Mouse (Mus musculus): Measurements from ENCODE around the gene Aph1a.
"Not testable (repeated sequence)": the region's sequence is repeated elsewhere in the genome, so short reads cannot be mapped to it uniquely, and the experiment has no call there.

Aph1a gene

GRCm38 (mm10) chr3:95893606-95894316, at the start of gene Aph1a:
Gene Aph1a (plus strand): TSS chr3:95893969.
- peak; percentile 98 for DNase-seq (ENCODE audit: low read depth, low spot score)

- DNase-seq (ENCODE audit: low read depth, low spot score) = no peak
Measured at GRCm38 (mm10) chr3:95850611-95851010, 43.2 kb upstream of the Aph1a start.

GRCm38 (mm10) chr3:95851317-95851716, 42.5 kb upstream of the Aph1a start:
- DNase-seq (ENCODE audit: low read depth, low spot score) = no peak

- peak; percentile 96 for DNase-seq (ENCODE audit: low read depth, low spot score)
Measured at GRCm38 (mm10) chr3:95855502-95856089, 38.2 kb upstream of the Aph1a start, which contains the start of gene Prpf3. Gene Prpf3 (minus strand): TSS chr3:95855885.

GRCm38 (mm10) chr3:95856115-95856514, 37.7 kb upstream of the Aph1a start:
- DNase-seq (ENCODE audit: low read depth, low spot score) = peak; percentile 38

- not testable (repeated sequence) for DNase-seq (ENCODE audit: low read depth, low spot score)
Measured at GRCm38 (mm10) chr3:95857050-95857449, 36.7 kb upstream of the Aph1a start.

GRCm38 (mm10) chr3:95858278-95858677, 35.5 kb upstream of the Aph1a start:
- not testable (repeated sequence) for DNase-seq (ENCODE audit: low read depth, low spot score)

- peak; percentile 44 for DNase-seq (ENCODE audit: low read depth, low spot score)
Measured at GRCm38 (mm10) chr3:95860323-95860722, 33.4 kb upstream of the Aph1a start.

- peak; percentile 69 for DNase-seq (ENCODE audit: low read depth, low spot score)
Measured at GRCm38 (mm10) chr3:95861216-95861615, 32.6 kb upstream of the Aph1a start.

- peak; percentile 94 for DNase-seq (ENCODE audit: low read depth, low spot score)
Measured at GRCm38 (mm10) chr3:95861796-95862195, 32.0 kb upstream of the Aph1a start.

GRCm38 (mm10) chr3:95863578-95863977, 30.2 kb upstream of the Aph1a start:
- no peak for DNase-seq (ENCODE audit: low read depth, low spot score)

GRCm38 (mm10) chr3:95865050-95865449, 28.7 kb upstream of the Aph1a start:
- DNase-seq (ENCODE audit: low read depth, low spot score) = no peak

GRCm38 (mm10) chr3:95865571-95865970, 28.2 kb upstream of the Aph1a start:
- DNase-seq (ENCODE audit: low read depth, low spot score) = peak; percentile 50

GRCm38 (mm10) chr3:95866071-95866470, 27.7 kb upstream of the Aph1a start:
- no peak for DNase-seq (ENCODE audit: low read depth, low spot score)

GRCm38 (mm10) chr3:95867408-95867807, 26.4 kb upstream of the Aph1a start:
- no peak for DNase-seq (ENCODE audit: low read depth, low spot score)

- no peak for DNase-seq (ENCODE audit: low read depth, low spot score)
Measured at GRCm38 (mm10) chr3:95870976-95871375, 22.8 kb upstream of the Aph1a start.

- peak; percentile 93 for DNase-seq (ENCODE audit: low read depth, low spot score)
Measured at GRCm38 (mm10) chr3:95871392-95871867, 22.3 kb upstream of the Aph1a start, which contains the start of gene Mrps21. Gene Mrps21 (minus strand): TSS chr3:95871519.

GRCm38 (mm10) chr3:95872048-95872447, 21.7 kb upstream of the Aph1a start:
- DNase-seq (ENCODE audit: low read depth, low spot score) = no peak

GRCm38 (mm10) chr3:95879063-95879462, 14.7 kb upstream of the Aph1a start:
- DNase-seq (ENCODE audit: low read depth, low spot score) = no peak

- DNase-seq (ENCODE audit: low read depth, low spot score) = peak; percentile 99
Measured at GRCm38 (mm10) chr3:95881979-95882815, 11.6 kb upstream of the Aph1a start, which contains the start of gene Ciart. Gene Ciart (minus strand): TSS chr3:95882251.

- peak; percentile 56 for DNase-seq (ENCODE audit: low read depth, low spot score)
Measured at GRCm38 (mm10) chr3:95882816-95883425, 10.8 kb upstream of the Aph1a start.

Measured in ZHBTc4 (cell line).